Mouse (Mus musculus): ENCODE results near the gene Mbnl2. TPM values are rescaled to one million over a fixed set of nuclear protein-coding genes. Genes with fewer than 3 reads are reported as not detected.

Gene Mbnl2
- total RNA-seq (2012; rRNA removed): 5.6 and 6.5 TPM in 2 replicates
- polyA plus RNA-seq (2012; ENCODE audit: insufficient read depth in 1 of 2, insufficient read length in 2 of 2, low read depth in 1 of 2, low replicate concordance in 2 of 2, missing spikeins in 1 of 2): 1 to 10 TPM in 1 of 2 experiments, not detected in 1; 8.6 TPM

- H3K36me3 ChIP-seq (ENCODE audit: control insufficient read depth in 1 of 2, insufficient read depth in 2 of 2, low read length in 2 of 2): peaks cover 0 to 13% of the 10 kb centered on the region in 2 experiments; a peak in 2 of 4 replicates
- no peaks in the 10 kb centered on the region for H3K27me3 ChIP-seq (ENCODE audit: control insufficient read depth in 1 of 2, insufficient read depth in 2 of 2, low read length in 2 of 2)
- no peaks in the 10 kb centered on the region for H3K9me3 ChIP-seq (replicated peaks; ENCODE audit: insufficient read depth, low read length)
- peak; percentile 89 for DNase-seq (ENCODE audit: low read depth, low spot score)
- H3K9ac ChIP-seq (ENCODE audit: control insufficient read depth, low read depth, low read length, poor library complexity, severe bottlenecking): peak within 1 kb of the TSS; percentile 69
- peaks cover 16% of the 10 kb centered on the region for H3K79me2 ChIP-seq (ENCODE audit: control insufficient read depth, insufficient read depth, low read length, poor library complexity)
- TF ChIP-seq MYC (IDR thresholded peaks at IDR 0.05; ENCODE audit: low read depth, low read length) (no peak), MAFK (IDR thresholded peaks at IDR 0.05; ENCODE audit: borderline replicate concordance, low read depth, low read length) (no peak), CTCF (IDR thresholded peaks at IDR 0.05 in 2 of 3, conservative IDR thresholded peaks at IDR 0.05 in 1 of 3; ENCODE audit: control insufficient read depth in 1 of 3, insufficient read depth in 1 of 3, low read depth in 2 of 3, low read length in 3 of 3, poor library complexity in 1 of 3, severe bottlenecking in 1 of 3) (no peak), MXI1 (IDR thresholded peaks at IDR 0.05; ENCODE audit: low read depth, low read length) (no peak; the same call in 1 of the 2 replicates), MAZ (IDR thresholded peaks at IDR 0.05; ENCODE audit: low read depth, low read length) (no peak), USF2 (IDR thresholded peaks at IDR 0.05; ENCODE audit: borderline replicate concordance in 1 of 2, insufficient read depth in 1 of 2, low read depth in 1 of 2, low read length in 2 of 2) (no peak), TAL1 (IDR thresholded peaks at IDR 0.05; ENCODE audit: low read length) (no peak), E2F4 (IDR thresholded peaks at IDR 0.05; ENCODE audit: borderline replicate concordance, low read depth, low read length) (no peak), ZC3H11A (IDR thresholded peaks at IDR 0.05; ENCODE audit: low read depth, low read length) (no peak), MYB (IDR thresholded peaks at IDR 0.05; ENCODE audit: low read depth, low read length) (no peak), SIN3A (IDR thresholded peaks at IDR 0.05; ENCODE audit: low read length) (peak; percentile 48; the same call in 1 of the 2 replicates), POLR2A (IDR thresholded peaks at IDR 0.05; ENCODE audit: control insufficient read depth in 1 of 2, insufficient read depth in 1 of 2, low read depth in 1 of 2, low read length in 2 of 2, poor library complexity in 1 of 2) (peak in 1 of 2 experiments; percentile 59; a peak in 2 of 4 replicates), BHLHE40 (IDR thresholded peaks at IDR 0.05; ENCODE audit: borderline replicate concordance, low read depth, low read length) (no peak), TBP (IDR thresholded peaks at IDR 0.05; ENCODE audit: low read depth, low read length) (peak; percentile 69; the same call in 1 of the 2 replicates), POLR2AphosphoS2 (IDR thresholded peaks at IDR 0.05; ENCODE audit: low read length) (peak; percentile 39; the same call in 1 of the 2 replicates), HCFC1 (IDR thresholded peaks at IDR 0.05; ENCODE audit: low read depth, low read length) (no peak), NELFE (IDR thresholded peaks at IDR 0.05; ENCODE audit: low read depth, low read length) (peak; percentile 46; the same call in 1 of the 2 replicates), RAD21 (IDR thresholded peaks at IDR 0.05; ENCODE audit: low read depth, low read length) (no peak), CHD2 (IDR thresholded peaks at IDR 0.05; ENCODE audit: low read length) (no peak)
- H3K4me3 ChIP-seq (ENCODE audit: control insufficient read depth in 1 of 2, insufficient read depth in 1 of 2, low read depth in 2 of 2, low read length in 2 of 2): peak within 1 kb of the TSS; percentile 71 to 73
- peaks cover 10 to 17% of the 10 kb centered on the region in 2 experiments for H3K4me1 ChIP-seq (ENCODE audit: control insufficient read depth in 1 of 2, insufficient read depth in 2 of 2, low read length in 2 of 2)
- H3K27ac ChIP-seq (ENCODE audit: control insufficient read depth, low read depth, low read length): peak within 1 kb of the TSS; percentile 80
These were observed at the start of gene Mbnl2 for GRCm38 (mm10) chr14:120275246-120276238. Gene Mbnl2 (plus strand): TSS chr14:120275669.

Measured in MEL (cell line).